Mouse (Mus musculus) stomach, embryonic 16.5 days (tissue): ENCODE results near the gene Wdr59. TPM values are rescaled to one million over a fixed set of nuclear protein-coding genes. Genes with fewer than 3 reads are reported as not detected.

Experiments
- ATAC-seq: fragments of 200-750 bp; cut with Nextera tagmentation; 2 replicates; pipeline ENCODE4 v1.8.0; 2017; ENCODE audit warnings: moderate number of reproducible peaks, moderate TSS enrichment; ENCODE audit not compliant: insufficient read depth, low FRiP score
- H3K27ac ChIP-seq: fragments of 300-500 bp; sonication (generic); 2 replicates; pipeline ENCODE4 v1.5.1; 2014; ENCODE audit warnings: low read length
- H3K27me3 ChIP-seq: fragments of 300-500 bp; sonication (generic); 2 replicates; pipeline ENCODE4 v1.6.1; 2014; ENCODE audit warnings: low read length, control low read depth, mixed read lengths; ENCODE audit not compliant: control insufficient read depth, insufficient read depth
- H3K36me3 ChIP-seq: fragments of 300-500 bp; sonication (generic); 2 replicates; pipeline ENCODE4 v1.6.1; 2014; ENCODE audit warnings: low read length; ENCODE audit not compliant: control insufficient read depth, insufficient read depth
- H3K4me1 ChIP-seq: fragments of 300-500 bp; sonication (generic); 2 replicates; pipeline ENCODE4 v1.6.1; 2014; ENCODE audit warnings: low read length, control low read depth, mixed read lengths; ENCODE audit not compliant: control insufficient read depth, insufficient read depth
- H3K4me2 ChIP-seq: fragments of 300-500 bp; sonication (generic); 2 replicates; pipeline ENCODE4 v1.6.1; 2014; ENCODE audit warnings: low read depth, low read length, mixed read lengths
- H3K4me3 ChIP-seq: fragments of 300-500 bp; sonication (generic); replicated peaks from 2 replicates; pipeline ENCODE4 v1.5.1; 2014; ENCODE audit warnings: mild to moderate bottlenecking, low read length
- H3K9ac ChIP-seq: fragments of 300-500 bp; sonication (generic); 2 replicates; pipeline ENCODE4 v1.6.1; 2014; ENCODE audit warnings: low read length
- H3K9me3 ChIP-seq: fragments of 300-500 bp; sonication (generic); replicated peaks from 2 replicates; pipeline ENCODE4 v1.6.1; 2016; ENCODE audit warnings: low read length, control low read depth; ENCODE audit not compliant: control insufficient read depth
- WGBS: fragments of 180-500 bp; shearing (Covaris S2); extraction: QIAGEN DNeasy Blood & Tissue Kit; methylation state at CpG from one replicate; pipeline ENCODE4 v1.1.7; 2014; 5-methylcytosine and 5-hydroxymethylcytosine counted together
- polyA plus RNA-seq: library from polyadenylated mRNA; unstranded; fragments of >200 nt; fragmentation: Nextera tagmentation; extraction: Ambion mirVana; gene quantifications from 2 replicates; pipeline ENCODE4 v1.2.1, GENCODE M21; 2015

Gene Wdr59
- polyA plus RNA-seq, 1 experiment from 2014 or later = 5.9 TPM

GRCm38 (mm10) chr8:111445960-111446660, 75.8 kb downstream of the Wdr59 start:
- Histone ChIP-seq H3K36me3 (no peaks in the 10 kb centered on the region), H3K4me1 (no peaks in the 10 kb centered on the region), H3K27ac (peak overlapping the region; percentile 38; the same call in 1 of the 2 replicates), H3K4me2 (no peak overlapping the region), H3K9ac (no peak overlapping the region), H3K4me3 (no peak overlapping the region), H3K9me3 (no peaks in the 10 kb centered on the region), H3K27me3 (no peaks in the 10 kb centered on the region)
- no peak for ATAC-seq
- WGBS = 33% methylated on average over 4 of the region's 4 CpGs

GRCm38 (mm10) chr8:111445558-111445957, 76.3 kb downstream of the Wdr59 start:
- 0 out of 2 replicates have a peak, but pooled peaks have one; percentile 44 for ATAC-seq
- Histone ChIP-seq H3K9ac (no peak overlapping the region), H3K9me3 (no peaks in the 10 kb centered on the region)

GRCm38 (mm10) chr8:111444245-111444644, 77.6 kb downstream of the Wdr59 start:
- 72% methylated on average over 4 of the region's 4 CpGs for WGBS
- Histone ChIP-seq H3K4me2 (no peak overlapping the region), H3K4me3 (no peak overlapping the region), H3K9ac (no peak overlapping the region), H3K27ac (no peak overlapping the region), H3K36me3 (no peaks in the 10 kb centered on the region), H3K9me3 (no peaks in the 10 kb centered on the region), H3K4me1 (no peaks in the 10 kb centered on the region), H3K27me3 (no peaks in the 10 kb centered on the region)
- ATAC-seq = no peak

More at GRCm38 (mm10) chr8:111445558-111445957, 76.3 kb downstream of the Wdr59 start:
- Histone ChIP-seq H3K4me2 (no peak overlapping the region), H3K4me3 (no peak overlapping the region), H3K27ac (peak overlapping the region; percentile 38; the same call in 1 of the 2 replicates), H3K36me3 (no peaks in the 10 kb centered on the region), H3K4me1 (no peaks in the 10 kb centered on the region), H3K27me3 (no peaks in the 10 kb centered on the region)
- 69% methylated on average over 18 of the region's 18 CpGs for WGBS

GRCm38 (mm10) chr8:111439189-111439588, 82.7 kb downstream of the Wdr59 start:
- H3K4me3 ChIP-seq = no peak overlapping the region
- H3K4me1 ChIP-seq = no peaks in the 10 kb centered on the region
- H3K27me3 ChIP-seq = no peaks in the 10 kb centered on the region
- ATAC-seq = peak; percentile 29; the same call in 1 of the 2 replicates
- H3K36me3 ChIP-seq = no peaks in the 10 kb centered on the region
- no peak overlapping the region for H3K27ac ChIP-seq
- no peaks in the 10 kb centered on the region for H3K9me3 ChIP-seq
- H3K9ac ChIP-seq = peak overlapping the region; percentile 37
- WGBS = 11% methylated on average over 9 of the region's 9 CpGs
- peak overlapping the region; percentile 16; the same call in 1 of the 2 replicates for H3K4me2 ChIP-seq

GRCm38 (mm10) chr8:111435071-111435828, 86.6 kb downstream of the Wdr59 start:
- Histone ChIP-seq H3K9me3 (no peaks in the 10 kb centered on the region), H3K36me3 (no peaks in the 10 kb centered on the region), H3K27me3 (no peaks in the 10 kb centered on the region), H3K9ac (no peak overlapping the region), H3K4me1 (no peaks in the 10 kb centered on the region), H3K4me3 (no peak overlapping the region), H3K27ac (no peak overlapping the region), H3K4me2 (no peak overlapping the region)
- WGBS = 60% methylated on average over 11 of the region's 11 CpGs
- ATAC-seq = no peak

- 89% methylated on average over 9 of the region's 9 CpGs for WGBS
- H3K9me3 ChIP-seq = no peaks in the 10 kb centered on the region
- H3K4me1 ChIP-seq = no peaks in the 10 kb centered on the region
- no peak overlapping the region for H3K4me3 ChIP-seq
- H3K4me2 ChIP-seq = no peak overlapping the region
- H3K36me3 ChIP-seq = no peaks in the 10 kb centered on the region
- no peak overlapping the region for H3K27ac ChIP-seq
- no peak overlapping the region for H3K9ac ChIP-seq
- ATAC-seq = no peak
- no peaks in the 10 kb centered on the region for H3K27me3 ChIP-seq
These were observed 97.2 kb downstream of the Wdr59 start for GRCm38 (mm10) chr8:111424646-111425045.

- 85% methylated on average over 11 of the region's 11 CpGs for WGBS
- Histone ChIP-seq H3K9ac (no peak overlapping the region), H3K4me3 (no peak overlapping the region), H3K4me1 (no peaks in the 10 kb centered on the region), H3K4me2 (no peak overlapping the region), H3K27ac (no peak overlapping the region), H3K27me3 (no peaks in the 10 kb centered on the region), H3K9me3 (no peaks in the 10 kb centered on the region), H3K36me3 (no peaks in the 10 kb centered on the region)
- ATAC-seq = no peak
These were observed 97.7 kb downstream of the Wdr59 start for GRCm38 (mm10) chr8:111424181-111424580.

- H3K9ac ChIP-seq = no peak overlapping the region
- no peaks in the 10 kb centered on the region for H3K36me3 ChIP-seq
- H3K4me3 ChIP-seq = no peak overlapping the region
- H3K27me3 ChIP-seq = no peaks in the 10 kb centered on the region
- H3K9me3 ChIP-seq = no peaks in the 10 kb centered on the region
- no peak overlapping the region for H3K4me2 ChIP-seq
- no peaks in the 10 kb centered on the region for H3K4me1 ChIP-seq
- no peak for ATAC-seq
- WGBS = 69% methylated on average over 2 of the region's 2 CpGs
- no peak overlapping the region for H3K27ac ChIP-seq
These were observed 99.3 kb downstream of the Wdr59 start for GRCm38 (mm10) chr8:111422614-111423013.

- Histone ChIP-seq H3K9ac (no peak overlapping the region), H3K36me3 (no peaks in the 10 kb centered on the region), H3K4me3 (no peak overlapping the region), H3K27me3 (no peaks in the 10 kb centered on the region), H3K4me1 (no peaks in the 10 kb centered on the region), H3K9me3 (no peaks in the 10 kb centered on the region), H3K4me2 (no peak overlapping the region), H3K27ac (no peak overlapping the region)
- WGBS = 71% methylated on average over 3 of the region's 3 CpGs
- ATAC-seq = no peak
These were observed 102.7 kb downstream of the Wdr59 start for GRCm38 (mm10) chr8:111419171-111419570.
